Mouse (Mus musculus) midbrain, embryonic 12.5 days (tissue): Measurements from ENCODE around the gene Lpin2. TPM values are rescaled to one million over a fixed set of nuclear protein-coding genes. Genes with fewer than 3 reads are reported as not detected.
A peak's percentile ranks its signal among the peaks of the same experiment; 100 is the strongest.

Experiments used
- ATAC-seq: fragments of 200-750 bp; cut with Nextera tagmentation; 2 replicates; pipeline ENCODE4 v1.8.0; 2017; ENCODE audit warnings: low read depth, moderate TSS enrichment, moderate library complexity; ENCODE audit not compliant: low FRiP score
- H3K27ac ChIP-seq: fragments of 300-500 bp; sonication (generic); replicated peaks from 2 replicates; pipeline ENCODE4 v1.5.1; 2016; ENCODE audit warnings: mild to moderate bottlenecking
- H3K27me3 ChIP-seq: fragments of 300-500 bp; sonication (generic); 2 replicates; pipeline ENCODE4 v1.6.1; 2016; ENCODE audit warnings: mild to moderate bottlenecking
- H3K36me3 ChIP-seq: fragments of 300-500 bp; sonication (generic); 2 replicates; pipeline ENCODE4 v1.6.1; 2016
- H3K4me1 ChIP-seq: fragments of 300-500 bp; sonication (generic); 2 replicates; pipeline ENCODE4 v1.6.1; 2016
- H3K4me2 ChIP-seq: fragments of 300-500 bp; sonication (generic); replicated peaks from 2 replicates; pipeline ENCODE4 v1.6.1; 2016; ENCODE audit warnings: mild to moderate bottlenecking, moderate library complexity
- H3K4me3 ChIP-seq: fragments of 300-500 bp; sonication (generic); 2 replicates; pipeline ENCODE4 v1.5.1; 2016; ENCODE audit warnings: mild to moderate bottlenecking
- H3K9ac ChIP-seq: fragments of 300-500 bp; sonication (generic); replicated peaks from 2 replicates; pipeline ENCODE4 v1.6.1; 2016; ENCODE audit warnings: mild to moderate bottlenecking, moderate library complexity
- H3K9me3 ChIP-seq: fragments of 300-500 bp; sonication (generic); 2 replicates; pipeline ENCODE4 v1.6.1; 2016; ENCODE audit warnings: mild to moderate bottlenecking
- WGBS: fragments of 180-500 bp; shearing (Covaris S2); methylation state at CpG from one replicate; pipeline ENCODE4 v1.1.7; 2016; 5-methylcytosine and 5-hydroxymethylcytosine counted together
- polyA plus RNA-seq: library from polyadenylated mRNA; unstranded; fragments of >200 nt; fragmentation: Nextera tagmentation; extraction: Ambion mirVana; gene quantifications from 2 replicates; pipeline ENCODE4 v1.2.1, GENCODE M21; 2016

The Lpin2 gene
- polyA plus RNA-seq: 41.0 and 41.4 TPM in 2 replicates

GRCm38 (mm10) chr17:71182211-71182721, at the start of gene Lpin2:
Lpin2 (plus strand) TSS chr17:71182560.
- H3K4me3 ChIP-seq: peak within 1 kb of the TSS; percentile 90
- peaks cover 22% of the 10 kb centered on the region for H3K4me1 ChIP-seq
- H3K36me3 ChIP-seq: no peaks in the 10 kb centered on the region
- peaks cover 5% of the 10 kb centered on the region for H3K27me3 ChIP-seq
- 17% methylated on average over 6 of the region's 6 CpGs for WGBS
- H3K9me3 ChIP-seq: no peaks in the 10 kb centered on the region
- peak within 1 kb of the TSS; percentile 92 for H3K9ac ChIP-seq
- H3K27ac ChIP-seq: peak within 1 kb of the TSS; percentile 94
- no peak for ATAC-seq
- H3K4me2 ChIP-seq: peak within 1 kb of the TSS; percentile 82

- Histone ChIP-seq H3K36me3 (no peaks in the 10 kb centered on the region), H3K27me3 (no peaks in the 10 kb centered on the region), H3K4me1 (peaks cover 3% of the 10 kb centered on the region; the same call in 1 of the 2 replicates), H3K9ac (no peak overlapping the region), H3K4me2 (no peak overlapping the region), H3K9me3 (no peaks in the 10 kb centered on the region), H3K27ac (no peak overlapping the region), H3K4me3 (no peak overlapping the region)
- 91% methylated on average over 11 of the region's 11 CpGs for WGBS
- no peak for ATAC-seq
These were observed 49.4 kb upstream of the Lpin2 start for GRCm38 (mm10) chr17:71132856-71133439.

DNA sequence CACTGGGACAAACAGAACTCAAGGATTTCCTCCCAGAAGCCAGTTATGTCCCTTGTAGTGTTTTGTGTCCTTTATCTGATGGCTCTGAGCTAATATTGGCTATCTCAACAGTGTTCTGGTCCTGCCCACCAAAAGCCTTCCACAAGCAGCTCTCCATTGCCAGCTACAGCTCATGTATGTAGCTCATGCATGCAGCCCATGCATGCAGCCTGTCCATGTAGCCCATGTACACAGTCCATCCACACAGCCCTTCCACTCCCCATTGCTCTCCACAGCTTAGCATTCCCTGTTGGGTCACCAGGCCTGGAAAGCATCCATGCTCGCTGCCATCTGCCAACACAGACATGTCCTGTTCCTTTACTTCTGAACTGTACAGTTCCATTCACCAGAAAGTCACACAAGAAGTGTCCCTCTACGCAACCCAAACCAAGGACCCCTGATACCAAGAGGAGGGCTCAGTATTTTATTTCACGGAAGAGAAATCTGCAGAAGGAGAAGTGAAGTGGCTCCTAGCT, 47.9 kb upstream of the Lpin2 start:
- 93% methylated on average over 3 of the region's 3 CpGs for WGBS
- Histone ChIP-seq H3K27ac (no peak overlapping the region), H3K36me3 (no peaks in the 10 kb centered on the region), H3K4me1 (peaks cover 3% of the 10 kb centered on the region; the same call in 1 of the 2 replicates), H3K4me2 (no peak overlapping the region), H3K9ac (no peak overlapping the region), H3K9me3 (no peaks in the 10 kb centered on the region), H3K4me3 (no peak overlapping the region), H3K27me3 (no peaks in the 10 kb centered on the region)
- ATAC-seq: no peak

GRCm38 (mm10) chr17:71135108-71135507, 47.3 kb upstream of the Lpin2 start:
- H3K4me3 ChIP-seq: no peak overlapping the region
- no peaks in the 10 kb centered on the region for H3K27me3 ChIP-seq
- no peak overlapping the region for H3K9ac ChIP-seq
- no peak overlapping the region for H3K4me2 ChIP-seq
- H3K4me1 ChIP-seq: no peaks in the 10 kb centered on the region
- ATAC-seq: no peak
- H3K36me3 ChIP-seq: no peaks in the 10 kb centered on the region
- no peaks in the 10 kb centered on the region for H3K9me3 ChIP-seq
- no peak overlapping the region for H3K27ac ChIP-seq
- 77% methylated on average over 5 of the region's 5 CpGs for WGBS

- H3K4me3 ChIP-seq: no peak overlapping the region
- H3K27me3 ChIP-seq: no peaks in the 10 kb centered on the region
- no peak for ATAC-seq
- H3K27ac ChIP-seq: no peak overlapping the region
- no peak overlapping the region for H3K4me2 ChIP-seq
- H3K9me3 ChIP-seq: no peaks in the 10 kb centered on the region
- no peak overlapping the region for H3K9ac ChIP-seq
- no peaks in the 10 kb centered on the region for H3K4me1 ChIP-seq
- H3K36me3 ChIP-seq: no peaks in the 10 kb centered on the region
- 89% methylated on average over 5 of the region's 5 CpGs for WGBS
These were observed 46.5 kb upstream of the Lpin2 start for GRCm38 (mm10) chr17:71135866-71136265.

DNA sequence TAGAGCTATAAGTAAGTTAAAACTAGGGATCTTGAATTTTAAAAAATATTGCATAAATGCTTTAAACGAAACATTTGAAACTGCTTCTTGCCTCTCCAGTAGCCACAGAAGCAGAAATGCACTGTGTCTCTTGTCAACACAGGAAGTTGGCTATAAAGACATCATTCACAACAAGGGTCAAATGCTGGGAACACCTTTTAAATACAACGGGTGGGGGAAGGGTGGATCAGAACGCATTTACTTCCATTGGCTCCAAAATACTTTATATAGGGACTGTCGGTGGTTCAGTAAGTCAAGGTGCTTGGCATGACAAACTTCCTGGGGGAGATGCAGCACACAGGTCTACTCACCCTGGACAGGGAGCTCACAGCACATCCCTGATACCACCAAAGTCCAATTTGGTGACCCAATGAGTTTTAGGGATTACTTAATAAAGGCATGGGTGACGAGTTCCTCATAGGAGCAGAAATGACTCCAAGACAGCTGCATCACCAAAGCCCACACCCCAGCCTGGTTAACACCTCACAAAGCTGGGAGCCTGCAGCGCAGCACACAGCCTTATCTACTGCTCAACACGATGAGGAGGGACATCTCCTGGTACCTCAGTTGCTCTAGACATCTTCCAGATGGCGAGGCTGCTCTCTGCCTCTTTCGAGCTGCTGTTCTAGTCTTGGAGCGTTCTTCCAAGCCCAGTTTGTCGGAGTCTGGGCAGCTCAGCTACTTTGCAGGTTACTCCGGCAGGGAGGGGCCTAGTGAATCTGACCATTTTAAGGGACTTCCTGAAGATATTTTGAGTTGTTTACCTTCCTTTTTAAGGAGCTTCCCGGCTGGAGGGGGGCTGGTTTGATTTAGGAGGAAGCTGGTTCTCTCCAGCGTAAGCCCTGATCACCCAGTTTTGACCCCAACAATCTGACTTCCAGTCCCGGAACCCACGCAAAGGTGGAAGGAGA, 45.7 kb upstream of the Lpin2 start:
- no peak for ATAC-seq
- H3K9ac ChIP-seq: no peak overlapping the region
- WGBS: 86% methylated on average over 16 of the region's 16 CpGs

GRCm38 (mm10) chr17:71137334-71137721, 45.0 kb upstream of the Lpin2 start:
- Histone ChIP-seq H3K27me3 (no peaks in the 10 kb centered on the region), H3K9me3 (no peaks in the 10 kb centered on the region), H3K9ac (no peak overlapping the region), H3K27ac (no peak overlapping the region), H3K4me1 (no peaks in the 10 kb centered on the region), H3K4me2 (no peak overlapping the region), H3K36me3 (no peaks in the 10 kb centered on the region), H3K4me3 (no peak overlapping the region)
- WGBS: 87% methylated on average over 2 of the region's 2 CpGs
- no peak for ATAC-seq

More for the DNA sequence above, 45.7 kb upstream of the Lpin2 start:
- Histone ChIP-seq H3K27ac (no peak overlapping the region), H3K27me3 (no peaks in the 10 kb centered on the region), H3K4me2 (no peak overlapping the region), H3K9me3 (no peaks in the 10 kb centered on the region), H3K36me3 (no peaks in the 10 kb centered on the region), H3K4me1 (no peaks in the 10 kb centered on the region), H3K4me3 (no peak overlapping the region)

DNA sequence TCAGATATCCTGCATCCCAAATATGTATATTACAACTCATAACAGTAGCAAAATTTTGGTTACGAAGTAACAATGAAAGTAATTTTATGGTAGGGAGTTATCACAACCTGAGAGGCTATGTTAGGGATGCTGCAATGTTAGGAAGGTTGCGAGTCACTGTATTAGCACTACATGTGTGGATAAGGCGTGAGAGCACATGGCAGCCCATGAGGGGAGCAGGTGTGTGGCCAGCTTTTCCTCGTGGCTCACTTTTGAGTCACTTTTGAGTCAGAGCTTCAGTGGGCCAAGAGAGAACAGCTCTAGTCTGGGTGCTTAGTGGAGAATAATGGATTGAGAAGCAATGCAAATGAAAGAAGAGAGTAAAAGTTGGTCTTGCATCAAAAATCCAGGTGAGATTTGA, 40.3 kb upstream of the Lpin2 start:
- Histone ChIP-seq H3K4me2 (no peak overlapping the region), H3K36me3 (no peaks in the 10 kb centered on the region), H3K9ac (no peak overlapping the region), H3K9me3 (no peaks in the 10 kb centered on the region), H3K27ac (no peak overlapping the region), H3K4me1 (no peaks in the 10 kb centered on the region), H3K4me3 (no peak overlapping the region), H3K27me3 (no peaks in the 10 kb centered on the region)
- WGBS: 79% methylated on average over 4 of the region's 4 CpGs
- ATAC-seq: no peak

DNA sequence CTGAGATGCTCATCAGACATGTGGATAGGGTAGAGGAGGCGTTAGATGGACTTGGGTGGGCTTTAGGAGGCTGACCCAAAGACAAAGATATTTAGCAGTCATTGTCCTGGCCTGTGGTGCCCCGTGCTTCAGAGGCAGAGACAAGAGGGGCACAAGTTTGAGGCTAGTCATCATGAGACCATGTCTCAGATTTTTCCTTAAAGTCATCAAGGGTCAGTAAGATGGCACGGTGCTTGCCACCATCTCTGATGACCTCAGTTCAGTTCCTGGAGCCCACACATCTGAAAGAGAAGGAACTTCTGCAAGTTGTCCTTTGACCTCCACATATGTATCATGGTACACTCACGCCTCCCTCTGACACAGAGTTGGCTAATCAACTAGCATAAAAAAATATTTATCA, 39.2 kb upstream of the Lpin2 start:
- no peak overlapping the region for H3K9ac ChIP-seq
- 85% methylated on average over 4 of the region's 4 CpGs for WGBS
- H3K4me2 ChIP-seq: no peak overlapping the region
- no peaks in the 10 kb centered on the region for H3K27me3 ChIP-seq
- H3K27ac ChIP-seq: no peak overlapping the region
- no peak for ATAC-seq
- H3K4me1 ChIP-seq: no peaks in the 10 kb centered on the region
- H3K36me3 ChIP-seq: no peaks in the 10 kb centered on the region
- no peak overlapping the region for H3K4me3 ChIP-seq
- H3K9me3 ChIP-seq: no peaks in the 10 kb centered on the region

GRCm38 (mm10) chr17:71144322-71145116, 37.8 kb upstream of the Lpin2 start:
- H3K4me1 ChIP-seq: no peaks in the 10 kb centered on the region
- H3K9ac ChIP-seq: no peak overlapping the region
- H3K4me3 ChIP-seq: no peak overlapping the region
- WGBS: 87% methylated on average over 19 of the region's 19 CpGs
- no peaks in the 10 kb centered on the region for H3K36me3 ChIP-seq
- no peaks in the 10 kb centered on the region for H3K9me3 ChIP-seq
- H3K27ac ChIP-seq: no peak overlapping the region
- no peaks in the 10 kb centered on the region for H3K27me3 ChIP-seq
- no peak for ATAC-seq
- H3K4me2 ChIP-seq: no peak overlapping the region

GRCm38 (mm10) chr17:71145248-71145961, 37.0 kb upstream of the Lpin2 start:
- Histone ChIP-seq H3K27ac (no peak overlapping the region), H3K36me3 (no peaks in the 10 kb centered on the region), H3K4me3 (no peak overlapping the region), H3K9me3 (no peaks in the 10 kb centered on the region), H3K9ac (no peak overlapping the region), H3K4me2 (no peak overlapping the region), H3K27me3 (no peaks in the 10 kb centered on the region), H3K4me1 (no peaks in the 10 kb centered on the region)
- ATAC-seq: no peak
- WGBS: 88% methylated on average over 1 of the region's 1 CpGs
